Mouse (Mus musculus) Patski (cell line): Measurements from ENCODE around the gene Olfr558. TPM values are rescaled to one million over a fixed set of nuclear protein-coding genes. Genes with fewer than 3 reads are reported as not detected.

Experiments
- ATAC-seq: fragments of 100-300 bp; one replicate; pipeline ENCODE4 v1.8.0; 2021
- CTCF ChIA-PET: fragments of 350-600 bp; sonication (Branson Sonifier 250); formaldehyde crosslinking; loops from one replicate; lab custom pipeline; 2022; ENCODE audit warnings: inconsistent platforms; lab: Charles Lee
- POLR2A ChIA-PET: fragments of 350-600 bp; sonication (Branson Sonifier 250); formaldehyde crosslinking; loops from one replicate; lab custom pipeline; 2022; ENCODE audit warnings: antibody characterized with exemption, inconsistent platforms; lab: Charles Lee
- DNase-seq: peaks from one replicate; pipeline ENCODE4 v3.0.0-alpha.2; 2011; ENCODE audit warnings: low read depth, low spot score
- H3K27me3 ChIP-seq: fragments of 371-371 bp; one replicate; pipeline ENCODE4 v1.5.1; 2021
- CTCF ChIP-seq: fragments of 100-300 bp; IDR thresholded peaks from one replicate; pipeline ENCODE4 v1.5.1; 2021
- in situ Hi-C: fragments of 300-500 bp; cut with MboI; formaldehyde crosslinking; loops from 3 replicates; pipeline ENCODE4 v1.11.1; 2018; ENCODE audit warnings: low pct_unique_long_range_greater_than_20kb, mixed read lengths
- polyA plus RNA-seq: library from polyadenylated mRNA; unstranded; gene quantifications from one replicate; pipeline ENCODE4 v1.2.3, GENCODE M21; 2021

Olfr558 gene
- not detected for polyA plus RNA-seq

DNA sequence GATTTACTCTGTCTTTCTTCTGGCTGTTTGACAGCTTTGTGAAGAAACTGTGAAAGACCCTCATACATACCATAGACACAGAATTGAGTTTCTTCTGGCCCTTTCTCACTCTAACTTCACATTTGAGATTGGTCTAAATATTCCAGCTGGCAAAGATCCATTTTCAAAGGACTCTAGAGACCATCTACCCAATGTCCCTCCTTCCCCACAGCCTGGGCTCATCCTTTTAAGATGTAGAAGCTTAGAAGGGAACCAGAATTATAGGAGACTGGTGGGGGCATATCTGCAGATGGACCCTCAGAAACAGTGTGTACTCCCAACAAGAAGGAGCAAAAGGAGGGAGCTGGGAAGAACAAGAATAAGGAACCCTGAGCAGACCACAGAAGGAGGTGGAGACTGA, at the start of gene Olfr558:
Gene Olfr558, plus strand, starts transcription at position 301 of the 400 bp plus-strand sequence.
- CTCF ChIA-PET = no interaction called here
- H3K27me3 ChIP-seq = peaks cover 8% of the 10 kb centered on the region
- ATAC-seq (no peak), DNase-seq (no peak)
- TF ChIP-seq CTCF = no peak
- in situ Hi-C loops = no loop called here
- POLR2A ChIA-PET = no interaction called here

DNA sequence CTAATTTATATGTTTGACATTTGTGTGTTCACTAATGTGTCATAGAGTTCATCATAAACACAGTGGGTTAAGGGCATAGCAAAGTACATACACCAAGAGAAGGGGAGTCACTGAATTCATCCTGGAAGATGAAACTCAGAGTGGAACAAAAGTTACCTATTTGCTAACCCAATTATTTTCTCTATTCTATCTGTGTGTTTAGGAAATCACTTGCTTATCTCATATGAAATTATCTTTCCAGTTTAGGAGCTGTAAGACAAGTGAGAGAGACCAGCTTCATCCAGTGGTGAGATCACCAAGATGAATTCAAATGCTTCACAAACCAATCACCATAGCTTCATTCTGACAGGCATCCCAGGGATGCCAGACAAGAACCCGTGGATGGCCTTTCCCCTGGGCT, 43.5 kb upstream of the Olfr558 start, which contains the start of gene Olfr555:
Gene Olfr555, plus strand, starts transcription at position 301 of the 400 bp plus-strand sequence.
- peaks cover 20% of the 10 kb centered on the region for H3K27me3 ChIP-seq
- ChIA-PET POLR2A (no interaction called here), CTCF (interaction anchor here (1.4 kb wide), 1 partner anchor 8 kb away, joined by 3 read pairs; no protein-coding TSS in a partner anchor)
- DNase-seq (no peak), ATAC-seq (no peak)
- in situ Hi-C loops = no loop called here
- TF ChIP-seq CTCF = no peak

DNA sequence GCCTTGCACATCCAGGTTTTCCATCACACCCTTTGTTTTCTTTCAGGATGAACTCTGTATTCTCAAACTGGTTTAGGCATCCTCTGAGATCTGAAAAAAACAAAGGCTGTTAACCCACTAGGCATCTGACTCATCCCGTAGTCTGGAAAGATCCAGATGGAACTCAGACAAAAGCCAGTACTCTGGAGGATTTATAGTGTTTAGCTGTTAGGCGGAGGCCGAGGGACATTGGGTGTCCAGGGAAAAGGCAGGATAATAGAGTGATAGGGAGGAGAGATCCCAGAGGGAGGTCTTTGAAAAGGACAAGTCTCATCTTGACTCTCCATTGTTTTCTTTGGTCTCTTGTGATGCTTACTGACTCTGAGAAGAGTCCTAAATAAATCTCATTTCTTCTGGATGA, 37.4 kb upstream of the Olfr558 start, which contains the start of gene Olfr556:
Gene Olfr556, plus strand, starts transcription at position 301 of the 400 bp plus-strand sequence.
- CTCF ChIA-PET = interaction anchor here (1.2 kb wide), 1 partner anchor 20 kb away, joined by 4 read pairs; no protein-coding TSS in a partner anchor
- no peak for TF ChIP-seq CTCF
- no peak for ATAC-seq
- POLR2A ChIA-PET = no interaction called here
- peaks cover 23% of the 10 kb centered on the region for H3K27me3 ChIP-seq
- in situ Hi-C loops = no loop called here
- DNase-seq = no peak

DNA sequence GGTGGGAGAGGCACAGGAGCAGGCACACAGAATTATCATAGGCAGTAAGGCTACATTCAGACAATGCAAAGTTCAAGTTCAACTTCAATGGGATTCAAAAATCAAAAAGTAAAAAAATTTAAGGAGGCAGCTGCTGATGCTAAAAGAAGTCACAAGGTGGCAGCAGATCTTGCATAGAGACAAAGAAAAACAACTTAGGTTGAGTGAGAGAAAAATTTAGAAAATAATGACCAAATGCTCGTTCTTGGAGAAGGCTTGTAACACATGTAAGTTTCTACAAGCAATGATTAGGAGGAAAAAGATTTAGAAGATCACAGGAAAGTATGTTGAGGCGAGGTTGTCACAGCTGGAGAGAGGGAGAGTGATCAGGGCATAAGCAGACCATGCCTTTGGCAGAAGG, 36.6 kb upstream of the Olfr558 start:
- H3K27me3 ChIP-seq = peaks cover 23% of the 10 kb centered on the region
- DNase-seq (no peak), ATAC-seq (no peak)
- CTCF ChIA-PET = interaction anchor here (1.2 kb wide), 2 partner anchors 15 to 19 kb away, joined by 3 to 4 read pairs; no protein-coding TSS in a partner anchor
- POLR2A ChIA-PET = no interaction called here
- in situ Hi-C loops = loop anchor here (5.0 kb wide), 1 partner anchor 257 kb away; the partner anchor contains the start of gene Olfr572
- TF ChIP-seq CTCF = peak; percentile 45

DNA sequence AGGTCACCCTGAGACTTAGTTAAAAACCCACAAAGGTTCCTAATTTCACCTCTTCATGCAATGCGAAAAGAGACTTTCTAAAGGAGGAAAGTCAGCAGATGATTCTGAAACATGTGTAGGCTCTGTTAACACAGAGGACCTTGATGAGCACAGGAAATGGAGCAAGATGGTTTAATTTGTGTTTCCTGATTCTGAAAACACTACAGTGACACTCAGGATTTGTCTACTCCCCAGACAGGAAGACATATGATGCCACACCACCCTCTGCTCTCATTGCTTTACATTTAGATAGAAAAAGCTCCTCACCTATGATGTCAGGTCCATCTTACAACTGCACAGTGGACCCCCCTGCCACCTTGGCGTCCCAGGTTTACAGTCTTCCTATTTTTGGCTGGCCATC, 25.8 kb upstream of the Olfr558 start:
- ATAC-seq = no peak
- DNase-seq = no peak
- POLR2A ChIA-PET = no interaction called here
- H3K27me3 ChIP-seq = no peaks in the 10 kb centered on the region
- TF ChIP-seq CTCF = no peak
- in situ Hi-C loops = loop anchor here (25.0 kb wide), 2 partner anchors 414 to 1561 kb away; partner anchors contain the start of genes Rhog, Stim1 and Trim34a
- CTCF ChIA-PET = no interaction called here

DNA sequence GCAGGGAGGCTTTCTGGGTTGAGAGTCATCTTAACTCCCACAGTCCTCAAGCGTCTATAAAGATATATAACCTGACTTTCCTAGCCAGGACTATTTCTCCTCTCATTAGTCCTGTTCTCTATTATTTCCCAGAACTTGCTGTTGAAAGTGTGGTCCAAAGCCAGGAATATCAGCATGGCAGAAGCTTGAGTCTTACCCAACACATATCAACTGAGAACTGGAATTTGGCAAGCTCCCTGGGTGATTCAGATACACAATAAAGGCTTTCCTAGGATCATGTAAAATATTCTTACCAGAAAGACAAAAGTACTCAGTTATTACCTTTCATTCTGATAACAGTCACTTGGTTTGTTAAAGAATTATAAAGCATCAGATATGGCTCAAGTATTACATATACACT, 20.1 kb upstream of the Olfr558 start:
- ChIA-PET POLR2A (no interaction called here), CTCF (no interaction called here)
- no peak for DNase-seq
- in situ Hi-C loops = loop anchor here (25.0 kb wide), 2 partner anchors 420 to 1555 kb away; partner anchors contain the start of genes Rhog, Stim1 and Trim34a
- no peak for ATAC-seq
- no peak for TF ChIP-seq CTCF
- no peaks in the 10 kb centered on the region for H3K27me3 ChIP-seq

DNA sequence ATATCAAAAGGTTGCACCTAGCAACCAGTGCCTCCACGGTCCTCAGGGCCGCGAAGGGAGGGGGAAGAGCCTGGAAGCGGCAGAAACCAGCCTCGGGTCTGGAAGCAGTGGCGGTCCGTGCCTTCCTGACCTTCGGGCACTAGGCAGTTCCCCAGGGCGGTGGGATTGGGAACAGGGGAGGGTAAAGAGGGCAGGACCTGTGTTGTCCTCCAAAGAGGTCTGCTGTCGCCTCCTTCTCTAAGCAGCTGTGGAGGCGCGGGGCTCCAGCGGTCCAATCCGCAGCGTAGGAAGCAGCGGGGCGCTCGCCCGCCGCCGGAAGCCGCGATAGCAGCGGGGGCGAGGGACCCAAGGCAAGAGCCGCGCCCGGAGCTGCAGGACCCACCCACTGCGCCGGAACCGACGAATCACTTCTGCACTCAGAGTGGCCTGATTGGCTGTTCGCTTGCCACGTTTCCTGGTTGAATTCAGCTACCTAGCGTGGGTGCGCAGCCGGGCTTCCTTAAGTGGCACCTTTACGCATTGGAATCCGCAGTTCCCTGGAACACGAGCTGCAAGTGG, 15.0 kb upstream of the Olfr558 start, which contains the start of gene Trim68:
Gene Trim68, minus strand, starts transcription at position 384 of the 558 bp plus-strand sequence.
- ATAC-seq = peak; percentile 100
- no peak for TF ChIP-seq CTCF
- ChIA-PET POLR2A (no interaction called here), CTCF (no interaction called here)
- in situ Hi-C loops = loop anchor here (25.0 kb wide), 2 partner anchors 425 to 1550 kb away; partner anchors contain the start of genes Rhog, Stim1 and Trim34a
- peak; percentile 44 for DNase-seq
- no peaks in the 10 kb centered on the region for H3K27me3 ChIP-seq

DNA sequence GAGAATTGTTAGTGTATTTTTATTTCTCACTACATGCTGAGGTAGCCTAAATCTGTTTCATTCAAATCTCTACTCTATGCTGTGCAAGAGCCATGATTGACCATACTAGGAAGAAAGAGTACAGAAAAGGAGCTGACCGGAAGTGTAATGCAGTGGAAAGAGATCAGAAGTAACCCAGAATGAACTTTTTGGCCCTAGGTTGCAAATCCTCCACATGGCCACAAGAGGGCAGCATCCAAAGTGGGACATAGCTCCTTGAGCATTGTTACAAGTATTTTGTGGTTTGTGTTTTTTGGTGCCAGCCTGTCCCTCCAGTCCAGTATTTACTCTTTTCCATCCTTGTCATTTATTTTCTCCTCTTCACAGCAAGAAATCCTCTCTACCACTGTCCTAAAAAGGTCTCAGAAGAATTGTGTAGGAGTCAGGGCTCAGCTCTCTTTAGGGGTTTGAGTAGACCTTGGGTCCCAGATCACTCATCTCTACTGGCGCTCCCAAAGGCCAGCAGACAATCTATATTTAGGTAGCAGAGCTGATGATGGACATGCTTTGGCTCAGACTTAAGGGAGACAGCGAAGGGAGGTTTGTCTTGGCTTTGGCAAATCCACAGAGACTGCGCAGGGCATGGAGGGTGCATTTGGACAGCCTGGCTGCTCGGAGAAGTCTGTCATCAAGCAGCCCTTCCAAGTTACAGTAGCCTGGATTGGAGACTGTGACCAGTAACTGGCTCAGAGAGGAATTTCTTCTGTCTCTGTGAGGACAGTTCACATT, 6.5 kb upstream of the Olfr558 start, which contains the start of gene Olfr557:
Gene Olfr557, plus strand, starts transcription at position 553 of the 768 bp plus-strand sequence.
- CTCF ChIA-PET = interaction anchor here (1.3 to 1.4 kb wide), 3 partner anchors 9 to 15 kb away, joined by 3 to 9 read pairs (median 4); no protein-coding TSS in a partner anchor
- ATAC-seq = peak; percentile 67
- in situ Hi-C loops = loop anchor here (25.0 kb wide), 2 partner anchors 433 to 1542 kb away; partner anchors contain the start of genes Rhog, Stim1 and Trim34a
- POLR2A ChIA-PET = no interaction called here
- H3K27me3 ChIP-seq = peaks cover 8% of the 10 kb centered on the region
- peak; percentile 79 for TF ChIP-seq CTCF
- DNase-seq = no peak

DNA sequence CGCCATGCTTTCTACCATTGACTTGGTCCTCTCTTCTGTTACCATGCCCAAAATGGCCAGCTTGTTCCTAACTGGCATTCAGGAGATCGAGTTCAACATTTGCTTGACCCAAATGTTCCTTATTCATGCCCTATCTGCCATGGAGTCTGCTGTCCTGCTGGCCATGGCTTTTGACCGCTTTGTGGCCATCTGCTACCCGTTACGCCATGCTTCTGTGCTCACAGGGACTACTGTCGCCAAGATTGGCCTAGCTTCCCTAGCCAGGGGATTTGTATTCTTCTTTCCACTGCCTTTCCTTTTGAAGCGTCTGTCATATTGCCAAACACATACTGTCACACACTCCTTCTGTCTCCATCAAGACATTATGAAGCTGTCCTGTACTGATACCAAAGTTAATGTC, 3.6 kb upstream of the Olfr558 start:
- ChIA-PET POLR2A (no interaction called here), CTCF (no interaction called here)
- in situ Hi-C loops = loop anchor here (25.0 kb wide), 2 partner anchors 436 to 1539 kb away; partner anchors contain the start of genes Rhog, Stim1 and Trim34a
- DNase-seq (no peak), ATAC-seq (no peak)
- TF ChIP-seq CTCF = no peak
- peaks cover 8% of the 10 kb centered on the region for H3K27me3 ChIP-seq

DNA sequence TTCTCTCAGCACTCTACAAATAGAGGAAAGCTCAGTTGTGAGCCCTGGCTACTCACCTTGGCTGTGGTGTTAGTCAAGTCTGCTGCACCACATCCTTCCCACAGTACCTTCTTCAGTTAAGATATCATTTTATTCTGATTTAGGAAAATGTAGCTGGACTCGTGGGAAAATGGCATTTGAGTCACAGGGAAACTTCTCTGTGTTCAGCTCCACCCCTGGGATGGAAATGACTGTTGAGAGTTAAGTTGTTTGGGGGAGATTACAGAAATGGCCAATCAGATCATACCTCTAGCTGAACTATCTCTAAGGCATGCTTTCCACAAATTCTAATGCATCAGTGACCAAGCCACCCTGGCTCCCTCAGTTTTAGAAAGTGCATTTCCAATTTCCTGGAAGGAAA, 17.0 kb downstream of the Olfr558 start, which contains the start of gene Olfr33:
Gene Olfr33, minus strand, starts transcription at position 101 of the 400 bp plus-strand sequence.
- ATAC-seq = no peak
- no peak for DNase-seq
- peaks cover 10% of the 10 kb centered on the region for H3K27me3 ChIP-seq
- ChIA-PET CTCF (no interaction called here), POLR2A (no interaction called here)
- TF ChIP-seq CTCF = no peak
- in situ Hi-C loops = no loop called here
